Mouse (Mus musculus) bone marrow, adult 2 months (tissue): ENCODE data around the gene Slc29a2.

Source experiments
- CTCF ChIP-seq: fragments of 200-500 bp; IDR thresholded peaks from 2 replicates; pipeline ENCODE4 v1.5.1; 2011; ENCODE audit warnings: low read length, control low read depth; ENCODE audit not compliant: control insufficient read depth, insufficient read depth
- POLR2A ChIP-seq: fragments of 200-500 bp; IDR thresholded peaks from 2 replicates; pipeline ENCODE4 v1.6.1; 2011; ENCODE audit warnings: low read depth, mild to moderate bottlenecking, control low read depth, low read length, borderline replicate concordance; ENCODE audit not compliant: control insufficient read depth

- TF ChIP-seq CTCF: no peak
- peak; percentile 90 for TF ChIP-seq POLR2A
Measured at GRCm38 (mm10) chr19:5023621-5024479, at the start of gene Slc29a2.
